Mouse (Mus musculus) hindbrain, embryonic 14.5 days (tissue): ENCODE results near the gene Cxcl2. TPM values are rescaled to one million over a fixed set of nuclear protein-coding genes. Genes with fewer than 3 reads are reported as not detected.

ENCODE experiments used
- ATAC-seq: fragments of 200-750 bp; cut with Nextera tagmentation; 2 replicates; pipeline ENCODE4 v1.8.0; 2017; ENCODE audit warnings: moderate number of reproducible peaks, mild to moderate bottlenecking, moderate TSS enrichment, moderate library complexity; ENCODE audit not compliant: low FRiP score
- DNase-seq: peaks from one replicate; pipeline ENCODE4 v3.0.0-alpha.2; 2015; ENCODE audit warnings: low spot score
- H3K27ac ChIP-seq: fragments of 300-500 bp; sonication (generic); 2 replicates; pipeline ENCODE4 v1.5.1; 2014; ENCODE audit warnings: mild to moderate bottlenecking, moderate library complexity
- H3K27me3 ChIP-seq: fragments of 300-500 bp; sonication (generic); 2 replicates; pipeline ENCODE4 v1.6.1; 2014; ENCODE audit warnings: mild to moderate bottlenecking, low read length, mixed read lengths; ENCODE audit not compliant: control insufficient read depth, insufficient read depth
- H3K36me3 ChIP-seq: fragments of 300-500 bp; sonication (generic); replicated peaks from 2 replicates; pipeline ENCODE4 v1.6.1; 2014; ENCODE audit not compliant: control insufficient read depth, insufficient read depth
- H3K4me1 ChIP-seq: fragments of 300-500 bp; sonication (generic); replicated peaks from 2 replicates; pipeline ENCODE4 v1.6.1; 2014; ENCODE audit warnings: antibody characterized with exemption, low read length, mixed read lengths; ENCODE audit not compliant: control insufficient read depth, insufficient read depth
- H3K4me2 ChIP-seq: fragments of 300-500 bp; sonication (generic); replicated peaks from 2 replicates; pipeline ENCODE4 v1.6.1; 2014; ENCODE audit warnings: mild to moderate bottlenecking, moderate library complexity
- H3K4me3 ChIP-seq: fragments of 300-500 bp; sonication (generic); replicated peaks from 2 replicates; pipeline ENCODE4 v1.5.1; 2014; ENCODE audit warnings: mild to moderate bottlenecking, low read length
- H3K9ac ChIP-seq: fragments of 300-500 bp; sonication (generic); 2 replicates; pipeline ENCODE4 v1.6.1; 2014
- H3K9me3 ChIP-seq: fragments of 300-500 bp; sonication (generic); 2 replicates; pipeline ENCODE4 v1.6.1; 2016; ENCODE audit warnings: low read length; ENCODE audit not compliant: control insufficient read depth
- WGBS: fragments of 180-500 bp; shearing (Covaris S2); extraction: QIAGEN DNeasy Blood & Tissue Kit; methylation state at CpG from one replicate; pipeline ENCODE4 v1.1.7; 2014; 5-methylcytosine and 5-hydroxymethylcytosine counted together
- polyA plus RNA-seq: library from polyadenylated mRNA; unstranded; fragments of >200 nt; fragmentation: Nextera tagmentation; extraction: Ambion mirVana; gene quantifications from 2 replicates; pipeline ENCODE4 v1.2.1, GENCODE M21; 2014

Cxcl2 gene
- polyA plus RNA-seq: 0.24 TPM in 1 of 2 replicates, not detected in the other

GRCm38 (mm10) chr5:90903339-90904020, at the start of gene Cxcl2:
Gene Cxcl2, plus strand, starts transcription at chr5:90903871.
- Histone ChIP-seq H3K9ac (peak within 1 kb of the TSS; percentile 9; the same call in 1 of the 2 replicates), H3K4me3 (peak within 1 kb of the TSS; percentile 25), H3K9me3 (no peaks in the 10 kb centered on the region), H3K4me2 (peak within 1 kb of the TSS; percentile 66), H3K27ac (no peak within 1 kb of the TSS), H3K27me3 (peaks cover 8% of the 10 kb centered on the region), H3K36me3 (no peaks in the 10 kb centered on the region), H3K4me1 (peaks cover 6% of the 10 kb centered on the region)
- ATAC-seq: peak; percentile 63; the same call in 1 of the 2 replicates
- 9% methylated on average over 22 of the region's 22 CpGs for WGBS
- DNase-seq: no peak

GRCm38 (mm10) chr5:90855308-90856230, 48.1 kb upstream of the Cxcl2 start:
- 88% methylated on average over 7 of the region's 7 CpGs for WGBS
- Histone ChIP-seq H3K4me2 (no peak overlapping the region), H3K36me3 (no peaks in the 10 kb centered on the region), H3K27ac (no peak overlapping the region), H3K9me3 (no peaks in the 10 kb centered on the region), H3K4me1 (no peaks in the 10 kb centered on the region), H3K4me3 (no peak overlapping the region), H3K27me3 (no peaks in the 10 kb centered on the region), H3K9ac (no peak overlapping the region)
- no peak for DNase-seq
- no peak for ATAC-seq

- Histone ChIP-seq H3K36me3 (no peaks in the 10 kb centered on the region), H3K4me1 (no peaks in the 10 kb centered on the region), H3K4me2 (no peak overlapping the region), H3K9ac (no peak overlapping the region), H3K4me3 (no peak overlapping the region), H3K27me3 (no peaks in the 10 kb centered on the region), H3K27ac (no peak overlapping the region), H3K9me3 (no peaks in the 10 kb centered on the region)
- no peak for ATAC-seq
- no peak for DNase-seq
- WGBS: 85% methylated on average over 5 of the region's 5 CpGs
These were observed 46.2 kb upstream of the Cxcl2 start for GRCm38 (mm10) chr5:90857463-90857862.

- Histone ChIP-seq H3K4me3 (no peak overlapping the region), H3K9ac (no peak overlapping the region), H3K27me3 (no peaks in the 10 kb centered on the region), H3K4me2 (no peak overlapping the region), H3K36me3 (no peaks in the 10 kb centered on the region), H3K9me3 (no peaks in the 10 kb centered on the region), H3K4me1 (no peaks in the 10 kb centered on the region), H3K27ac (no peak overlapping the region)
- DNase-seq: no peak
- no peak for ATAC-seq
- 86% methylated on average over 2 of the region's 2 CpGs for WGBS
These were observed 45.2 kb upstream of the Cxcl2 start for GRCm38 (mm10) chr5:90858429-90858828.

- Histone ChIP-seq H3K4me2 (no peak overlapping the region), H3K4me3 (no peak overlapping the region), H3K27me3 (no peaks in the 10 kb centered on the region), H3K4me1 (no peaks in the 10 kb centered on the region), H3K9me3 (no peaks in the 10 kb centered on the region), H3K36me3 (no peaks in the 10 kb centered on the region), H3K27ac (no peak overlapping the region), H3K9ac (no peak overlapping the region)
- 78% methylated on average over 3 of the region's 3 CpGs for whole genome bisulfite sequencing
- ATAC-seq: no peak
- no peak for DNase-seq
These were observed 44.6 kb upstream of the Cxcl2 start for GRCm38 (mm10) chr5:90859031-90859430.

- ATAC-seq: no peak
- 87% methylated on average over 6 of the region's 6 CpGs for WGBS
These were observed 41.7 kb upstream of the Cxcl2 start for GRCm38 (mm10) chr5:90861876-90862375.

GRCm38 (mm10) chr5:90866770-90867169, 36.9 kb upstream of the Cxcl2 start:
- no peak overlapping the region for H3K4me3 ChIP-seq
- no peak overlapping the region for H3K9ac ChIP-seq
- no peaks in the 10 kb centered on the region for H3K36me3 ChIP-seq
- H3K27ac ChIP-seq: no peak overlapping the region
- no peak overlapping the region for H3K4me2 ChIP-seq
- ATAC-seq (no peak), DNase-seq (no peak)
- H3K27me3 ChIP-seq: no peaks in the 10 kb centered on the region
- no peaks in the 10 kb centered on the region for H3K4me1 ChIP-seq
- H3K9me3 ChIP-seq: no peaks in the 10 kb centered on the region

More at GRCm38 (mm10) chr5:90861876-90862375, 41.7 kb upstream of the Cxcl2 start:
- Histone ChIP-seq H3K9ac (no peak overlapping the region), H3K4me1 (no peaks in the 10 kb centered on the region), H3K27ac (no peak overlapping the region), H3K4me2 (no peak overlapping the region), H3K9me3 (no peaks in the 10 kb centered on the region), H3K27me3 (no peaks in the 10 kb centered on the region), H3K36me3 (no peaks in the 10 kb centered on the region), H3K4me3 (no peak overlapping the region)
- DNase-seq: no peak

- DNase-seq: no peak
- Histone ChIP-seq H3K9ac (no peak overlapping the region), H3K4me3 (no peak overlapping the region), H3K27me3 (no peaks in the 10 kb centered on the region), H3K27ac (no peak overlapping the region), H3K36me3 (no peaks in the 10 kb centered on the region), H3K4me2 (no peak overlapping the region), H3K9me3 (no peaks in the 10 kb centered on the region), H3K4me1 (no peaks in the 10 kb centered on the region)
- no peak for ATAC-seq
- 86% methylated on average over 7 of the region's 7 CpGs for WGBS
These were observed 31.3 kb upstream of the Cxcl2 start for GRCm38 (mm10) chr5:90872377-90872776.

GRCm38 (mm10) chr5:90876045-90876444, 27.6 kb upstream of the Cxcl2 start:
- Histone ChIP-seq H3K4me1 (no peaks in the 10 kb centered on the region), H3K9ac (no peak overlapping the region), H3K4me3 (no peak overlapping the region), H3K36me3 (no peaks in the 10 kb centered on the region), H3K9me3 (no peaks in the 10 kb centered on the region), H3K27ac (no peak overlapping the region), H3K27me3 (no peaks in the 10 kb centered on the region), H3K4me2 (no peak overlapping the region)
- DNase-seq (no peak), ATAC-seq (no peak)
- 86% methylated on average over 4 of the region's 4 CpGs for WGBS
